Mouse (Mus musculus): ENCODE results near the gene Fuca1. TPM values are rescaled to one million over a fixed set of nuclear protein-coding genes. Genes with fewer than 3 reads are reported as not detected.

The Fuca1 gene
- polyA plus RNA-seq, 1 experiment from 2014 or later = 69.0 TPM

DNA sequence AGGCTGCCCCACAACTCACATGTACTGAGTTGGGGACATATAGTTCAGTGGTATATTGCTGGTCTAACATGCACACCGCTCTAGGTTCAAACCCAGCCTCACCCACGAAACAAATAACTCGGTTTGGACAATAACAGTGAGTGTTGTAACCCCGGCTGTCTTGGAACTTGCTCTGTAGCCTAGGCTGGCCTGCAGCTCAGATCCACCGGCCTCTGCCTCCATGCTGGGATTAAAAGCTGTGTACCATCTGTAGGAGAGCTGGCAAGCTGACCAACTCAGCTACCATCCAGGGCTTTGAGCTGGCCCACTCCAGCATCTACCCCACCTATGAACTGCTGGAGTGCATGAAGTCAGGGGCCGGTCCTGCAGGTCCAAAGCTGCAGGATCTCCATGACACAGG, 40.5 kb upstream of the Fuca1 start:
- Histone ChIP-seq H3K4me2 (replicated peaks) (no peak overlapping the region), H3K27ac (no peak overlapping the region), H3K9ac (no peak overlapping the region), H3K27me3 (no peaks in the 10 kb centered on the region), H3K4me1 (peaks cover 31% of the 10 kb centered on the region), H3K36me3 (no peaks in the 10 kb centered on the region), H3K9me3 (no peaks in the 10 kb centered on the region), H3K4me3 (no peak overlapping the region)
- ATAC-seq (ENCODE audit: low FRiP score, low read depth) = no peak
- 91% methylated on average over 6 of the region's 6 CpGs for WGBS

DNA sequence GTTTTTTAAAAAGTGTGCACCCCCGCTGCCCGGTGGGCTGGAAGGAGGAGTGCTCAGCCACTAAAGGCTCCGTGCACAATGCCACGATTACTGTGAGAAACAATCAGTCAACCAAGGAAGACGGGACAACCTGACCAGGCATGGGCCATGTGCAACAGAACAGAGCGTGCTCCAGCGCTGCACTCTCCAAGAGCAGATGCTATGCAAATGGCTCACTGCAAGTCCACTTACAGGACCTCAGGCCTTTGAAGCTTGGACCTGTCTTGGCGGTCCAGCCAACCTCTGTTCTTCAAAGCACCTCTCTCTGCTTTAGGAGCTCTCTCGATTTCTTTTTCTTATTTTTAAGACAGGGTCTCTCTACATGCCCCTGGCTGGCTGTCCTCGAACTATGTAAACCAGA, 40.0 kb upstream of the Fuca1 start:
- Histone ChIP-seq H3K4me1 (peaks cover 26% of the 10 kb centered on the region), H3K27ac (no peak overlapping the region), H3K27me3 (no peaks in the 10 kb centered on the region), H3K9ac (no peak overlapping the region), H3K4me3 (no peak overlapping the region), H3K36me3 (no peaks in the 10 kb centered on the region), H3K9me3 (no peaks in the 10 kb centered on the region), H3K4me2 (replicated peaks) (no peak overlapping the region)
- 86% methylated on average over 10 of the region's 10 CpGs for WGBS
- ATAC-seq (ENCODE audit: low FRiP score, low read depth) = no peak

- no peak for ATAC-seq (ENCODE audit: low FRiP score, low read depth)
- no peak overlapping the region for H3K9ac ChIP-seq
- no peak overlapping the region for H3K4me3 ChIP-seq
- H3K4me1 ChIP-seq = peaks cover 11% of the 10 kb centered on the region
- H3K36me3 ChIP-seq = no peaks in the 10 kb centered on the region
- no peak overlapping the region for H3K27ac ChIP-seq
- no peaks in the 10 kb centered on the region for H3K9me3 ChIP-seq
- no peaks in the 10 kb centered on the region for H3K27me3 ChIP-seq
- H3K4me2 ChIP-seq (replicated peaks) = no peak overlapping the region
- WGBS = 83% methylated on average over 6 of the region's 6 CpGs
Observed at GRCm38 (mm10) chr4:135882023-135882422, 38.5 kb upstream of the Fuca1 start.

- no peak overlapping the region for H3K4me2 ChIP-seq (replicated peaks)
- no peak overlapping the region for H3K4me3 ChIP-seq
- no peak overlapping the region for H3K27ac ChIP-seq
- H3K27me3 ChIP-seq = no peaks in the 10 kb centered on the region
- WGBS = 65% methylated on average over 10 of the region's 10 CpGs
- no peaks in the 10 kb centered on the region for H3K36me3 ChIP-seq
- no peaks in the 10 kb centered on the region for H3K9me3 ChIP-seq
- peaks cover 10% of the 10 kb centered on the region; the same call in 1 of the 2 replicates for H3K4me1 ChIP-seq
- no peak overlapping the region; the same call in 1 of the 2 replicates for H3K9ac ChIP-seq
- ATAC-seq (ENCODE audit: low FRiP score, low read depth) = no peak
Observed at GRCm38 (mm10) chr4:135883401-135883851, 37.1 kb upstream of the Fuca1 start.

DNA sequence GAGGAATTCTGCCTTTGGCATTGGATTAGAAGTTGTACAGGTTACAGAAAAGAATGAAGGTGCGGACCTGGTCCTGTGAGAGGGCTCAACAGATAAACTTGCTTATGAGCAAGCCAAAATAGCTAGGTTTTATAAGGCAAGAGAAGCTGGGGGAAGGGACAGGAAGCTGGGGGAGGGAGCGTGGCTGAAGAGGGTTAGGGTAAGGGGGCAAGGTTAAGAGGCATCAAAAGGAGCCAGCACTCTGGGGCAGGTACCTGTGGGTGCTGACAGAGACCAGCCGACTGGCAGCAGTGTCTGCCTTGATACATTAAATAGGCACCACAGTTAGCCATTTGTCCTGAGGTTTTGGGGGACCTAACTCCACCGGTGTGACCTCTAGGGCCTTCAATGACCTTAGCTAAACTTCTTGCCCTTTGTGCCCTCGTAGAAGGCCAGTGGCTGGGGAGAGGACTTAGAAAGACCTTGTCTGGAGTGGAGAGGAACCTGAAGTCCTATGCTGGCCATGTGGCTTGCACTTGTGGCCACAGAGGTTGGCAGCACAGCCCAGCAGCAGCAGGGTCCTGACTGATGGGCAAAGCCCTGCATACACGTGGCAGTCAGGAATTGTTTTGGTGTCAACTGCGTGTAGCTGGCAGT, 36.5 kb upstream of the Fuca1 start:
- Histone ChIP-seq H3K36me3 (no peaks in the 10 kb centered on the region), H3K27ac (no peak overlapping the region), H3K4me3 (no peak overlapping the region), H3K27me3 (no peaks in the 10 kb centered on the region), H3K4me1 (peaks cover 10% of the 10 kb centered on the region; the same call in 1 of the 2 replicates), H3K9me3 (no peaks in the 10 kb centered on the region), H3K4me2 (replicated peaks) (no peak overlapping the region), H3K9ac (no peak overlapping the region; the same call in 1 of the 2 replicates)
- ATAC-seq (ENCODE audit: low FRiP score, low read depth) = no peak
- 58% methylated on average over 7 of the region's 7 CpGs for WGBS

DNA sequence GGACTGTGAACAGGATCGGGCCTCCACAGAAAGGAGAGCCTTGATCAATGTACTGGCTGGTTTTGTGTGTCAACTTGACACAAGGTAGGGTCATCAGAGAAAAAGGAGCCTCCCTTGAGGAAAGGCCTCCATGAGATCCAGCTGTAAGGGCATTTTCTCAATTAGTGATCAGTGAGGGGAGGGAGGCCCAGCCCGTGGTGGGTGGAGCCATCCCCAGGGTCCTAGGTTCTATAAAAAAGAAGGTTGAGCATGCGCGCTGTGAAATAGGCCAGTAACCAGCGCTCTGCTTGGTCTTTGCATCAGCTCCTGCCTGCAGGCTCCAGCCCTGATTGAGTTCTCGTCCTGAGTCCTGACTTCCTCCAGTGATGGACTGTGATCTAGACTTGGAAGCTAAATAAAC, 36.0 kb upstream of the Fuca1 start:
- no peak overlapping the region for H3K4me2 ChIP-seq (replicated peaks)
- H3K9me3 ChIP-seq = no peaks in the 10 kb centered on the region
- no peak overlapping the region for H3K27ac ChIP-seq
- no peaks in the 10 kb centered on the region for H3K27me3 ChIP-seq
- 31% methylated on average over 6 of the region's 6 CpGs for WGBS
- no peak overlapping the region for H3K4me3 ChIP-seq
- no peak for ATAC-seq (ENCODE audit: low FRiP score, low read depth)
- H3K4me1 ChIP-seq = peaks cover 10% of the 10 kb centered on the region; the same call in 1 of the 2 replicates
- H3K9ac ChIP-seq = no peak overlapping the region
- no peaks in the 10 kb centered on the region for H3K36me3 ChIP-seq

GRCm38 (mm10) chr4:135885676-135886075, 34.9 kb upstream of the Fuca1 start:
- H3K36me3 ChIP-seq = no peaks in the 10 kb centered on the region
- no peak overlapping the region for H3K4me2 ChIP-seq (replicated peaks)
- no peaks in the 10 kb centered on the region for H3K9me3 ChIP-seq
- H3K27me3 ChIP-seq = no peaks in the 10 kb centered on the region
- 91% methylated on average over 12 of the region's 12 CpGs for WGBS
- ATAC-seq (ENCODE audit: low FRiP score, low read depth) = no peak
- no peak overlapping the region for H3K4me3 ChIP-seq
- no peak overlapping the region for H3K27ac ChIP-seq
- peaks cover 10% of the 10 kb centered on the region; the same call in 1 of the 2 replicates for H3K4me1 ChIP-seq
- no peak overlapping the region for H3K9ac ChIP-seq

DNA sequence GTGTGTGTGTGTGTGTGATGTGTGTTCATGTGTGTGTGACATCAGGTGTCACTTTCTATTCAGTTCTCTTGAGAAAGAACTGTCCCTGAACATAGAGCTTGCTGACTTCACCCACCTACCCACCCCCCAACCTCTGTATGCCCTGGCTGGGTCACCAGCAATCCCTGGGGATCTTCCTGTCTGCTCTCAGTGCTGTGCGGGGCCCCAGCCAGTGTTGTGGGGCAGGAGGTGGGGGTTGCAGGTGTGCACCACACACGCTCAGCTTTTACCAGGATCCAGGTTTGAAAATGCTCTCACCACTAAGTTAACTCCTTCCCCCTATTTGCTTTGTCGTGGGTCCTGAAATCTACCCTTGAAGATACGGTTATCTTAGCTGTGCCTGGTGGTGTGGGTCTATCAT, 34.4 kb upstream of the Fuca1 start:
- Histone ChIP-seq H3K4me2 (replicated peaks) (no peak overlapping the region), H3K4me3 (no peak overlapping the region), H3K36me3 (no peaks in the 10 kb centered on the region), H3K4me1 (peaks cover 10% of the 10 kb centered on the region; the same call in 1 of the 2 replicates), H3K9me3 (no peaks in the 10 kb centered on the region), H3K9ac (no peak overlapping the region), H3K27me3 (no peaks in the 10 kb centered on the region), H3K27ac (no peak overlapping the region)
- 86% methylated on average over 4 of the region's 4 CpGs for WGBS
- ATAC-seq (ENCODE audit: low FRiP score, low read depth) = no peak

DNA sequence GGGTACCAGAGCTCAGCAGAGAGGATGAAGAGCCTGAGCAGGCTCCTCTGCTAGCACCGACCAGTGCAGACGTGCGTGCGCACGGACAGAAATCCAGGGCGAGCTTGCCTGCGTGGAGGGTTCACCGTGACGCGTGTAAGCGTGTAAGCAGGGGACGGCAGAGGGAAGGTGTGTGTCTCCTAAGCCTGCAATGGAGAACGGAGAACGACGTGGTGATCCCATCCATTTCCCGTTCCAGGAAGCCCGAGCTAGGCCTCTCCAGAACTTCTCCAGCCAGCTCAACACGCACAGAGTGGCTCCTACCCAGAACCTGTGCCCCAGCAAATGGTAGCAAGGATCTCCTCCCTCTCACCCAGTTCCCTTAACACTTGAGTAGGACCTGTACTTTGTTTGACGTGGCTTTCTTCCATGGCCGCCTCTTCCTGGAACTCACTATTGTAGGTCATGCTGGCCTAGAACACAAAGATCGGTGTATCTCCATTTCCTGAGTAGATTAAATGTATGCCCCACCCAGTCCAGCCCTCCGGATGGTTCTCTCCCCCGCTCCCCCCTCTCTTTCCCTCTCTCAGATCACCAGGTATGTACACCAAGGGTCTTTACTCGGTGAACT, 32.0 kb upstream of the Fuca1 start:
- Histone ChIP-seq H3K9me3 (no peaks in the 10 kb centered on the region), H3K27ac (no peak overlapping the region), H3K4me3 (no peak overlapping the region), H3K4me1 (peaks cover 11% of the 10 kb centered on the region; the same call in 1 of the 2 replicates), H3K36me3 (no peaks in the 10 kb centered on the region), H3K9ac (no peak overlapping the region), H3K4me2 (replicated peaks) (no peak overlapping the region), H3K27me3 (no peaks in the 10 kb centered on the region)
- WGBS = 93% methylated on average over 24 of the region's 24 CpGs
- ATAC-seq (ENCODE audit: low FRiP score, low read depth) = no peak

DNA sequence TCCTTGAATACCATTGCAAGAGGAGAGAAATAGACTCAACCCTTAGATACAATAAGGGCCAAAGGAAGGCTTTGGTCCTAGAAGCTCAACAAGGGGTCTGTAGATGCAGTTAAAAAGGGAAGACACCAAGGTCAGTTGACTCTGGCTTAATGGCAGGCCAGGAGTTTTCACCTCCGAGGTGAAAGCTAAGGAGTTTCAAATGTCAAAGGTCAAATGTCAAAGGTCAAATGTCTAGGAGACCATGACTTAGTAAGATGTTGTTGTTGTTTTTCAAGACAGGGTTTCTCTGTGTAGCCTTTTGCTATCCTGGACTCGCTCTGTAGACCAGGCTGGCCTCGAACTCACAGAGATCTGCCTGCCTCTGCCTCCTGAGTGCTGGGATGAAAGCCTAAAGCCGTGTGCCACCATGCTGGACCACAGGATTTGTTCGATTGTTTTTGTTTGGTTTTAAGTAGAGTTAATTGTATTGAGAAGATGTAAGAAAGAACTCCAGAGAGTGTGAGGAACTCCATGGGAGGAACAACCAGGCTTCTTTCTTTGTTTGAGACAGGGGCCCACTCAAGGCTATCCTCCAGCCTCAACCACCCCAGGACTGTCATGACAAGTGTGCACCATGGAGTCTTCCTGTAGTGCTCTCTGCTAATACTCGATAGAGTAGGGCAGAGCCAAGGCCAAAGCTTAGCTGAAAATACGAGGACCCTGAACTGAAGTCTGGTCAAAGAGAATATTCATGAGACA, 31.2 kb upstream of the Fuca1 start:
- Histone ChIP-seq H3K9ac (no peak overlapping the region), H3K4me2 (replicated peaks) (no peak overlapping the region), H3K9me3 (no peaks in the 10 kb centered on the region), H3K27ac (no peak overlapping the region), H3K4me1 (0 out of 2 replicates have a peak, but pooled peaks cover 4% of the 10 kb centered on the region), H3K36me3 (no peaks in the 10 kb centered on the region), H3K27me3 (no peaks in the 10 kb centered on the region), H3K4me3 (no peak overlapping the region)
- WGBS = 81% methylated on average over 7 of the region's 7 CpGs
- no peak for ATAC-seq (ENCODE audit: low FRiP score, low read depth)

DNA sequence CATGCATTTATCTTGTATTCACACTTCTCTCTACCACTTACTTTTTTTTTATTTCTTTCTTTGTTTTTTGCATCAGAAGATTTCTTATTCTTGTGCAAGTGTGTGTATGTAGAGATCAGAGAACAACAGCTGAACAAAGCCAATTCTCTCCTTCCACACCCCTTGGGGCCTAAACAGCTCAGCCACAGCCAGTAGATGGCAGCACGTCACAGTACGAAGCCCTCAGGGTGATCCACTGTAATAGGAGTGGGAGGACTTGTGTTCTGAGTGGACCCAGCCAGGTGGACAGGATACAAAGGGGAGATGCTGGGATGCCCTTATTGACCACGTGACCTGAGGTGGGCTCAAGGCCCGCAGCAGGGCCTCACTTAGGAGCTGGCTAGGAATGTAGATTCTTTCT, 30.7 kb upstream of the Fuca1 start:
- H3K4me1 ChIP-seq = 0 out of 2 replicates have a peak, but pooled peaks cover 4% of the 10 kb centered on the region
- no peak overlapping the region for H3K4me3 ChIP-seq
- H3K9ac ChIP-seq = no peak overlapping the region
- no peaks in the 10 kb centered on the region for H3K36me3 ChIP-seq
- WGBS = 7% methylated on average over 4 of the region's 4 CpGs
- H3K9me3 ChIP-seq = no peaks in the 10 kb centered on the region
- ATAC-seq (ENCODE audit: low FRiP score, low read depth) = no peak
- no peaks in the 10 kb centered on the region for H3K27me3 ChIP-seq
- H3K4me2 ChIP-seq (replicated peaks) = no peak overlapping the region
- H3K27ac ChIP-seq = no peak overlapping the region

DNA sequence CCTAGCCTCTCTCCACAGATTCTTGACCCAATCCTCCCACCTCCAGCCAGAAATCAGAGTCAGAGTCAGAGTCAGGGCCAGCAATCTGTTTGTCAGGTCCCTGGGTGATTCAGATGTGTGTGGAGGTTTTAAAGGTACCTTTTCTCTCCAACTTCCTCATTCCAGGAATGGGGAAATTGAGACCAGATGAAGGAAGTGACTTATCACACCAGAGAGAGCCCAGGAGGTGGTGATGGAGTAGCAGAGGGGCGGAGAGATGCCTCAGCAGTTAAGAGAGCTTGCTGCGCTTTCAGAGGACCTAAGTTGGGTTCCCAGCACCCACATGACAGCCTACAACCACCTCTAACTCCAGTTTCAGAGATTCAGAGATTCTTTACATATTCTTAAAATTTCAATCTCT, 29.0 kb upstream of the Fuca1 start:
- Histone ChIP-seq H3K9me3 (no peaks in the 10 kb centered on the region), H3K4me1 (peaks cover 8% of the 10 kb centered on the region; the same call in 1 of the 2 replicates), H3K27me3 (no peaks in the 10 kb centered on the region), H3K4me2 (replicated peaks) (no peak overlapping the region), H3K36me3 (no peaks in the 10 kb centered on the region), H3K27ac (no peak overlapping the region), H3K9ac (no peak overlapping the region), H3K4me3 (no peak overlapping the region)
- 78% methylated on average over 2 of the region's 2 CpGs for WGBS
- ATAC-seq (ENCODE audit: low FRiP score, low read depth) = no peak
